Mouse (Mus musculus) ovary, adult 18-20 months (tissue): ENCODE measurements around the gene Syne1.
A peak's percentile ranks its signal among the peaks of the same experiment; 100 is the strongest.

Source experiments
- DNase-seq: peaks from one replicate; pipeline ENCODE4 v3.0.0; 2022; ENCODE audit warnings: low spot score, mixed read lengths

Gene Syne1

GRCm38 (mm10) chr10:5141471-5141870, 409.8 kb downstream of the Syne1 start:
- no peak for DNase-seq

DNA sequence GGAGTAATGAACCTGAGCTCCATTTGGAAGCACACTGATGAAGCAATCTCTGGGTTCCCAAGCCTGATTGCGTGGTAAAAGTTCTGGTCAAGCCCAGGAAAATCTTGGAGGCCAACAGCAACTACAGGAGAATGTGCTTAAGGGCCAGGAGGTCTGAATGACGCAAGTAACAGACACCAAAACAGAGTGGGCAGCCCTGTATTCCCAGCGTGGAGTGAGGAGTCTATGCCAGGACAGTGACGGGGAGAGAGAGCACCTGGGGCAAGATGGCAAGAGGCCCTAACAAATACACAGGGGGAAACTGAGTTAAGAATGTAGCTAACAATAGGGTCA, 411.4 kb downstream of the Syne1 start:
- DNase-seq: peak; percentile 19

DNA sequence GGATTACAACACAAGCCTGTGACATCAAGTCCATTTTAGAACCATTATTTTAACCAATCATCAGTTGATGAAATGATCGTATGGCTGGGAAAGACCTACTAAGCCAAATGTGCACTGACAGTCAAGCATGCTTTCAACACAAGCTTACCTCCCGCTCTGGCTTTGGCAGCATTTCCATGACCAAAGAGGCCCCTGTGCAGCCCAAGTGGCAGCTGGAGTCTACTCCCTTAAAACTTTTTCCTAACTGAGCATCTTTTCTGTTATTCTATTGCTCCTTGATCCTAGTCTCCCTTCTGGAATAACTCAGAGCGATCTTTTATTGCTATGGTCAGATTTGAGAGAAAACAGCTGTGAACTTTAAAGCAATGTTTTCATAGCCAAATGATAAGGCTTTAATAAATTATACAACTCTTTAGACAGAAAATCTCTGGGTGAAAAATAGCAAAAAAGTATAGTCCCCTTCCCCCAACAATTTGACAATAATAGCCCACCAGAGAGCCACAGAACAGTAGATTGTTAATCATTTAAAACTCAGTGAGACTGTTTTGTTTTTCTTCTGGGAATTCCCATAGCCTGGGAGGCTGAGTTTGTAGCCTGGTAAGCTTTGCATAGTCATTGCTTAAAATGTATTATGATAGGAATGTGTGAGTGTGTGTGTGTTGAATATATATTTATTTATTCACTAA, 411.9 kb downstream of the Syne1 start:
- no peak for DNase-seq

GRCm38 (mm10) chr10:5132050-5132449, 419.2 kb downstream of the Syne1 start:
- no peak for DNase-seq

GRCm38 (mm10) chr10:5130495-5130894, 420.8 kb downstream of the Syne1 start:
- DNase-seq: no peak

- DNase-seq: no peak
These were observed 426.5 kb downstream of the Syne1 start for GRCm38 (mm10) chr10:5124757-5125156.

DNA sequence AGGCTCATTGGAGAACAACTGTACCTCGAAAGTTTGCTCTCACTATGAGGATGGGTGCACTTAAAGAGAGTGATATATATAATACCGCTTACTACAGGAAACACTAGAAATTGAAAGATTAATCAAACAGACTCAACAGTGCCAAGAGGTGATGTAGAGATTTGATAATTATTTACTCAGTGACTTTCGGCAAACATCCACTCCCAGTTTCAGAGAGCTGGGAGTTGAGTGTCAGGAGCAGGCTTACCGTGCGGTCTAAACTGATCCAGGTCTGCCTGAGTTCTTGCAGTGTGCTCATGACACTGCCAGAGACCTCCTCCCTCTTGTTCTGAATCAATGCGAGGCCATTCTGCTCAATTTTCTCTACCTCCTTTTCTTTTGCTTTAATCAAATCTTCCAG, 434.6 kb downstream of the Syne1 start:
- no peak for DNase-seq

DNA sequence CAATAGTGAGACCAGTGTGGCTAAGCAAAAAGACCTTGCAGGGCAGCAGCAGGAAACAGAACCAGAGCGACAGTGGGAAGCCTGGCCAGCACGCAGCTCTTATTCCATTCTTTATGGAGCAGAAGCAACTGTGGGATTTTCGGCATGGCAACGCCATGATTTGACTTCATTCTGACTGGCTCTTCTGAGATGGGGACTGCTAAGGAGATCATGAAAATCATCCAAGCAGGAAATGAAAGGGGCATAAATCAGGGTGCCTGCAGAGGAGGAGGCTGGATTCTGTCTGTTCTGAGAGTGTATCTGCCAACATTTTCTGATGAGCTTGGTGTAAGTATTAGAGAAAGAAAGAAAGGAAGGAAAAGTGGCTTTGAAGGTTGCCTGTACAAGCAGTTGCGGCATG, 435.1 kb downstream of the Syne1 start:
- DNase-seq: no peak

DNA sequence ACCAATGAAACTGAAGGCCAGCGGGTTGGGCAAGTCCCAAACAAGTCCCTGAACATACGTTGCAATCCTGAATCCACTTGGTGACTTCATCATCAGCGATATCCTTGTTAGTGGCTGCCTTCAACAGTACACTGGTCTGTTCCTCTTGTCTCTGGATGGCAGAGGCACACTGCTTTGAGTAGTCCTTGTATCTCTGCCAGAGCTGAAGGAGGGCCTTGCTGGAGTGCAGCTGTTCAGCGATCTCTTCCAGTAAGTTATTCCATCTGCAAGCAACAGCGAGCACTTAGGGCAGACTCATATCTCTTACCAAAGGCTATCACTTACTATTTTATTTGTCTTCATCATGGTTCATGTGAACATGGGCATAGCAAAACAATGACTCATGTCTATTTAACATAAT, 440.5 kb downstream of the Syne1 start:
- peak; percentile 23 for DNase-seq

DNA sequence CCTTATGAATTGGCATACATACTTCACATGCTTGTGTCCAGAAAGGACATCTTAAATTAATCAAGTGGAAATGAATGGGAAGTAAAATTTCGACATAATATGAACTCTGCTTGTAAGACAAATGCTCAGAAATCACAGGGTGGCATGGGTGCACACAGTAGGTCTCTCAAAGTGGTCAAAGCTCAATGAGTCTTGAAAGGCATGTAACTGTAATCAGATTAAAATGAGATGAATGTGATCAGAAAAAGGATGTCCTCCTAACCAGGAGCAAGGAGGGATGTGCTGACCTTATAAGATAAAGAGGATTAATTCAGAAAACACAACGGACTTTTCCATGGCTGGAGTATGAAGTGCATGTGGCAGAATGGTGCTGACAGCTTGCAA, 453.5 kb downstream of the Syne1 start:
- DNase-seq: no peak

DNA sequence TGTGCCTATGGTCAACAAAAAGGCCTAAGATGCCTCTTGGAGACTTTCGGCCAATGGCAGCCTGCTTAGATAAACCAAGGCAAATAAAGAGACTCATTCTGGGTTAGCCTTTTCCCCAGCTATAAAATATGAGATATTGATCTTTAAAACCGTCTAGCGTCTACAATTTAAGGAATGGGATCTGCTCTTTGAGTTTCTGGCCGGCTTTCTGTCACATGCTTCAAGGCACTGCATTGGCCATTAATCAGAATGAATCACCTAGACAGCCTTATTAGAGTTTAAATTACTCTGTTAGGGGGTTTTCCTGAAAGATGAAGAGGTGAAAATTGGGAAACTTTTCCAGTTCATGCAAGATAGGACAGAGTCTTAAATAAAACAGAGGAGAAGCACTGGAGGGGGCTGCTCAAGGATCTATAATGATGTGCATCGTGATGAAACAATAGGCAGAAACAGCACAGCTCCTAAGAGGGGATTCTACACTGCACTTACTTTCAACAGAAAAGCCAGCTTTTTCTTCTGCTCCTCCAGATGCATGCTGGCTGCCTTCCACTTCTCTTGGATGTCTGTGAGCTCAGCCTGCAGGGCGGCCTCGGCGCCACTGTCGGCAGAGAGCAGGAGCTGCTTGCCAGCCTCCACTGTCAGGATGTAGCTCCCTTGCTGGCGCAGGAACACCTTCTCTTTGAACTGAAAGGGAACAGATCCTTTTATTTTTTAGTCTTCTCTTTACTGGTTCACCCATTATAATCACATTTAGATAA, 454.1 kb downstream of the Syne1 start:
- peak; percentile 16 for DNase-seq

DNA sequence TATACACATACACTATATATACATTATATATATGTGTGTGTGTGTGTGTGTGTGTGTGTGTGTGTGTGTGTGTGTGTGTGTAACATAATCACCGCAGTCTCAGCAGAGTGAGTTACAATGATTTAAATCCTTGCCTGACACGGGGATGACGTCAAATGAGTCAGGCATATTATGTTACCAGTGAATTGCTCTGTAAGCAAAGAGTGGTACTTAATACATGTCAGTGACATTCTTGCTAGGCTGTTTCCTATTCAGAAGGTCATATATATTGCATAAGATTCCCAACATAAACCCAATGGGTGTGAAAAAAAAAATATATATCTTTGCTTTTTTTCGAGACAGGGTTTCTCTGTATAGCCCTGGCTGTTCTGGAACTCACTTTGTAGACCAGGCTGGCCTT, 462.1 kb downstream of the Syne1 start:
- no peak for DNase-seq

GRCm38 (mm10) chr10:5087336-5087735, 463.9 kb downstream of the Syne1 start:
- DNase-seq: no peak

- DNase-seq: no peak
These were observed 465.0 kb downstream of the Syne1 start for GRCm38 (mm10) chr10:5086329-5086728.

DNA sequence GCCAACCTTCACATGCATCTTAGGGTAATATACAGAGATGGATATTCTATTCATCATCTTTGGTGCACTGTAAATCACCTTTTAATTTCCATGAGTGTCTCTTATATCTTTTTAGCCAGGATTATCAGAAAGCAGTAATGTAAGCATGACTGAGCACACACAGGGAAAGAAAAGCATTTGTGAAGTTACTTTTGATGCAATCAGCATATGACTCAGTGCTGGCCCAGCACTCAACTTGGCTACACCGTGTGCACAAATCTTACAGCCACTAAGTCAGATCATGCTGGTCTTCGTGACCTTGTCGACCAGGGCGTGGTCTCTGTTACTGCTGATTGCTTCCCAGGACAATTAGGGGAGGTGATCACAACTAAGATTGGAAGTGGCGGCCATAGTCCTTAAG, 465.5 kb downstream of the Syne1 start:
- DNase-seq: no peak

DNA sequence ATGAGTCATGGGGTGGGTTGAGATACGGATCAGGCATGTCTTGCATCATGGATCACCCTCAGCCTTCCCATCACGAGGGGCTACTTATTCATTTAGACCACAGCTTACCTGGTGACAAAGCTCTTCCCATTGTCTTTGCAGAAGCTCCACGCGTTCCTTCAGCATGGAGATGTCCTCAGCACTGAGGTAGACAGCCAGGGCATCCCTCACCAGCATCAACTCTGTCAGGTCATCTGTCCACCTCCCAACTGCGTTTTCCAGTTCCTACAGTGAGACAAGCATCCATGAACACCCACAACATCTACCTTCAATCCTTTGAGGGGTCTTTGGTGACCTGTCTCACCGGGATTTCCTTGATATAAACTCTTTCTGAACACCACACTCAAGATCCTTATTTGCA, 467.6 kb downstream of the Syne1 start:
- no peak for DNase-seq

DNA sequence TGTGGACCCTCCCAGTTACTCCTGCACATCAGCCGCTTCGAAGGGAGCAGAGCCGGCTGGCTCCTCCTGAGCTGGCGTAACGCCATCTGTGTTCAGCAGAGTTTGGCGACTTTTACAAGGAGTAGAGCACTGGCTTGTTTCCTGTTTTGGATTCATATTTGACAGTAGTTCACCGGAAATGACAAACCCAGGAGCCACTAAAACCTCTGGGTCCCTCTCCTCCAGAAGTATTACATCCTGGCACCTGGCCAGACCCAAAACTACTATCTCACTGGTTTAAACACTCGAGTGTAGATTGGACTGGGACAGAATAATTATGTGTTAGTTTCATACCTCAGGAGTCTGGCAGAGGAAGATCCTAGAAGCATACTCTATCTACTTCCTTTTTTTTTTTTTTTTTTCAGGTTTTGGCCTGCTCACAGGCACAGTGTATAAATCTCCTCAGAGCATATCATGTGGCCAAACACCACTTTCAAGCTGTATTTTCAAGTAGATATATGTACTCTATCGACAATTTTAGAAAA, 471.3 kb downstream of the Syne1 start:
- peak; percentile 21 for DNase-seq

GRCm38 (mm10) chr10:5075724-5076123, 475.6 kb downstream of the Syne1 start:
- DNase-seq: no peak

GRCm38 (mm10) chr10:5072054-5072453, 479.2 kb downstream of the Syne1 start:
- DNase-seq: no peak

DNA sequence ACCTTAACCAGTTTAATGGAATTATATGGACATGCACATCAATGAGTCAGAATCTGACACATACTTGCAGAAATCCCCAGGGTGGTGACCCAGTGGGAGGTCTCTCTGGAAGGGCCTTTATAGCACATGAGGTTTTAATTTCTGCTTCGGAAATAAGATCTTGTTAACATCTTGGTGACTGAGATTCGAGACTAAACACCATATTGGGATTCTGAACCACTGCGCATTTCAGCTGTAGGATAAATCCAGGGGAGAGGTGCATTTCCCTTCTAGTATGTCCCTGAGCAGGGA, 480.4 kb downstream of the Syne1 start:
- no peak for DNase-seq

GRCm38 (mm10) chr10:5070168-5070940, 480.9 kb downstream of the Syne1 start:
- DNase-seq: no peak

- no peak for DNase-seq
These were observed 482.5 kb downstream of the Syne1 start, which contains the start of gene Gm10097 for GRCm38 (mm10) chr10:5068676-5069265. TSS of gene Gm10097 (plus strand) at chr10:5069192.

GRCm38 (mm10) chr10:5067113-5067512, 484.2 kb downstream of the Syne1 start:
- DNase-seq: no peak
